Mouse (Mus musculus): ENCODE measurements around the gene Tha1.

DNA sequence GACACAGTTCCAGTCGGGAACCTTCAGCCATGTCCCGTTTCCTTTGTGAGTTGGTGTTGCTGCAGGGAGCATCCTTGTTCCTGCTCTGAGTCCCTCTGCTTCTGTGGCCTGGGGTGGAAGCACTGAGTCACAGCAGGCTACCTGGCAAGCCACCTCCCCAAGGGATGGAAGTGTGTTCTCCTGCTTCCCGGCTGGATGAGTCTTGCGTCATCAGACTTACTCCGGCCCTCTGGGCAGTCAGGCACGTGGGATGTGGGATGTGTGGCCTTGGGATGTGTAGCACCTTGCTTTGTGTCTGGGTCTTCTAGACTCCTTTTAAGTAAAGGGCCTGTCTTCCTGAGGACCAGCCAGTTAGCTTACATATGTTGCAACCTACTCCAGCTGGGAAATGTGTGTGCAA, 6.4 kb upstream of the Tha1 start:
- TF ChIP-seq CTCF (conservative IDR thresholded peaks at IDR 0.05; ENCODE audit: low read length) (no peak), POU5F1 (IDR thresholded peaks at IDR 0.05; ENCODE audit: borderline replicate concordance, low read length) (no peak), NANOG (IDR thresholded peaks at IDR 0.05; ENCODE audit: borderline replicate concordance, low read length) (no peak)

Data from E14TG2a.4 (cell line).